Mouse (Mus musculus) retina, postnatal 1 day (tissue): ENCODE measurements around the gene Stag1.
A peak's percentile ranks its signal among the peaks of the same experiment; 100 is the strongest.

ENCODE experiments used
- DNase-seq: peaks from one replicate; pipeline ENCODE4 v3.0.0-alpha.2; 2012

Gene Stag1

GRCm38 (mm10) chr9:100605985-100606554 is 8.5 kb downstream of the Stag1 start:
- peak; percentile 60 for DNase-seq

DNA sequence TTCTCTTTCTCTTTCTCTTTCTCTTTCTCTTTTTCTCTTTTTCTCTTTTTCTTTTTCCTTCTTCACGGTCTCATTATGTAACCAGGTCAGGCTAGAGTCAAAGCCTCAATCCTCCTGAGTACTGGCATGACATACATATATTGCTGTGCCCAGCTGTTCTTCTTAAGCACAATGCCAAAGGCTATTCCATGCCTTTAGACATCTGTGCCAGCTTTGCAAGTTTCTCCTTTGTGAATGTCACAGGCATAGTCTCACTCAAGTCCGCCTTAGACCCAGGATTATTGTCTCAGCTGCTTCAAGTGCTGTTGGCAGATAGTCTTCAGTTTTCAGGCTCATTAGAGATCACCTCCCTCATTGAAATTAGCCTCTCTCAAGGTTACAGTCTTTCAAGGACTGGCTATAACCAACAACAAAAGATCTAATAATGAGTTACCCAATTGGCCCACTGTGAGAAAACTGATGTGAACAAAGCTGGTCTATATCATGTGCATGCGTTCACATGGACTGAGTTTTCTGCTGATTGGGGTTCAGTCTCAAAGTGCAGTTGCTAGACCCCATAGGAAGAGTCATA is 16.0 kb downstream of the Stag1 start:
- peak; percentile 37 for DNase-seq

DNA sequence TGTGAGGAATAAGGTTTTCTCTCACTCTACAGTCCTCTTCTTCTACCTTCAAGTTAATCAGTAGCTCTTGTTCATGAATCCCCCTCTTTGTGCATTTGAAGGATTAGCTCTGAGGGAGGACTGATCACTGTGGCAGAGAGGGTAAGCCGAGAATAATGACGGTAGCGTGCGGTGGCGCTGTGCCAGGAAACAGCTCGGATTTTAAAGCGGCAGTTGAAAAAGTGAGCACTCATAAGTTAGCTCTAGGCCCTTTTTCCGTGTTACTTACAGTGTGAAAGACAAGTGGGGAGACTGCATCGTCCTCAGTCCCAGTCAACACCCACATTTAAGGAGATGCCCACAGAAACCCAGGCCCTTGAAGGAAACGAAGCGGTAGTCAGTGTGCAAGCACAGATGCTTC is 19.3 kb downstream of the Stag1 start:
- peak; percentile 78 for DNase-seq

DNA sequence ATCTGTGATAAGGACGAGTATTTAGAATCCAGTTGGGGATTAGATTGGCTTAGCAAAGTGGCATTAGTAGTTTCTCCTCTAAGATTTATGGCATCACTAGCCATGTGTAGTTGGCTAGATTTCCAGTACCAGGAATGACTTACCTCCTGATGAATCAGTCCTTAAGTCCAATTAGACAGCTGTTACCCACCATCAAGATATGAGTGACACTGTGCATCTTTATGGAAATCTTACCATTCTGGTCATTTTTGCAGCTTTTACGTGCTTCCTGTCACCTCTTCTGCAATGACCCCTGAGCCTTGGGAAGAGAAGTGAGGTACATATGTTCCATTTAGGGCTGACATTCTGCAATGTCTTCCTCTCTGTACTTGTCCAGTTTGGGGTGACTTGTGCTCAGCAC is 28.7 kb downstream of the Stag1 start:
- no peak for DNase-seq

DNA sequence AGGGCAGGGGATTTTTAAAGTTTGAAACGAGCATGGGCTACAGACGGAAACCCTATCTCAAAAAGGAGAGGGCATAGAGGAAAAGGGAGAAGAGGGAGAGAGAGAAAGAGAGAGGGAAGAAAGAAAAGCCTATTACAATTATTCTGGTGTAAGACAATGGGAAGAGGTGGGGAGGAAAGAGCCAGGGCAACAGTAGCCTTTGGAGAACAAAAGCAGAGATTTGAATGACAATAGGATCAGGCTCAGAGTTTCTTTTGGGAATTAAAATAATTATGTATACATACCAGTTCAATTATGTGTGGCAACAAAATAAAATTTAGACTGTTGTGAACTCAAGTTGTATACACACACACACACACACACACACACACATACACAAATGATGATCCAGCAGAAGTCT is 43.2 kb downstream of the Stag1 start:
- DNase-seq = peak; percentile 59

- peak; percentile 22 for DNase-seq
Measured at GRCm38 (mm10) chr9:100641391-100642085, 43.9 kb downstream of the Stag1 start.

- DNase-seq = no peak
Measured at GRCm38 (mm10) chr9:100642186-100642839, 44.7 kb downstream of the Stag1 start.

DNA sequence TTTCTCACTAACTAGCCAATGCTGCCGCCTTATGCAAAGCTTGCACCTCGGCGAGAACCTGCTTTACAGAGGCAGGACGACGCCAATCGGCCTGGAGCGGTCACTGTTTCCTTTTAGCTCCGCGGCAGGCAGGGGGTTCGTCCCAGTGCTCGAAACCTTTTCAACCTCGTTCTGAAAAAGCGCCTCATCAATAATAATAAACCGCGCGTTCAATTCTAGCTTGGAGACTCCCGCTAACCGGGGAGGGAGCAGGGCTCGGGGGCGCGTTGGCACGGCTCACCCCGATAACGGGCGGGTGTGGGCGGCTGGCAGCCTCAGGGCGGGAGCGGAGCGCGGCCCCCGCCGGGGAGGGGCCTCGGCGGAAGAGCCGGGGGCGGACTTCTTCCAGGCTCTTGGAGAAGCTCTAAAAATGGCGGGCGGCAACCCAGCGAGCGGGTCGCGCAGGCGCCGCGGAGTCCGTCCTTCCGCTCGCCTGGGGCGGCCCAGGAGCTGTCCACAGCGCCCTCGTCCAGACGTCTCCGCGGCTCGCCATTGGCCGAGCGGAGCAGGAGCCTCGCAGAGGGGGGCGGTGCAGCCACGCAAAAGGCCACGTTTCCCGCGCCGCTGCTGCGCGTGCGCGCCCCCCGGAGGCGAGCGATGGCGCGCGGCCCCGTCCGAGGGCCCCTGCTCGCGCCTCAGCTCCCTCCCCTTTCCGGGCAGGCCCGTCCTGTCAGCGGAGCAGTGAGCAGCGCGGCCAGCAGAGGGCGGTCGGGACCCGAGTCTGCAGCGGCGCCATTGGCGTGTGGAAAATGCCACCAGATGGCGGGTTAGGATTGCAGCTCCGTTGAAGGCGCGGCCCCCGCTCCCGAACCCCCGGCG is 45.5 kb downstream of the Stag1 start:
- peak; percentile 99 for DNase-seq

DNA sequence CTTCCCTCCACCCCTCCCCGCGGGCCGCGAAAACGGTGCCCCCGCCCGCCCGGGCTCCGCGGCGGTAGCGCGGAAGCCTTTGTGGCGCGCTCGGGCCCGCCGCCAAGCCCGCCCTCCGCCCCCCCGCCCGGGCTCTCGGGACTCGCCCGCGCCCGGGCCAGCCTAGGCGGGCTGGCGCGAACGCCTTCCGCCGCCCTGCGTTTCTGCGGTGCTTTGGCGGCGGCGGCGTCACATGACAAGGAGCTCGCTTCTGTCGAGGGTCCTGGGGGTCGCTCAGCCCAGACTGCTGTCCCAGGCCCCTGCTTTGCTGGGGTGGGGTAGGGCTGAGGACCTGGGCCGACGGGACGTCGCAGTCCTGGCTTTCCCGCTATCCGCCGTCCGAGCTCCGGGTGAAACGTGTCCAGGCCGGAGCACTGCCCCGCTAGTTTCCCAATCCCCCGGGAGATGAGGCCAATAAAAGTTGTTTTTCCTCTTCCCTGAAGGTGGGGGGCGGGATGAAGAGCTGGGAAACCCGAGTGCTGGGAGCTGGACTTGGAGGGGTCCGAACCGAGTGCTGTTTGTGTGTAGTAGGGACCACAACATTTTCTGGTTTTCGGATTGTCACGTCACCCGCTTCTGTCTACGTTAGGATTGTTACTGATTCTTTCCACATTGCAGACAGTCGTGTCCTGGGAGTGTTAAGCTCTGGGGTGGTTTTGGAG is 46.6 kb downstream of the Stag1 start:
- DNase-seq = peak; percentile 82

- no peak for DNase-seq
Measured at GRCm38 (mm10) chr9:100645026-100645940, 47.7 kb downstream of the Stag1 start.

- DNase-seq = no peak
Measured at GRCm38 (mm10) chr9:100646276-100646675, 48.7 kb downstream of the Stag1 start.

GRCm38 (mm10) chr9:100647774-100648323 is 50.3 kb downstream of the Stag1 start:
- no peak for DNase-seq

GRCm38 (mm10) chr9:100654104-100654503 is 56.5 kb downstream of the Stag1 start:
- DNase-seq = no peak

DNA sequence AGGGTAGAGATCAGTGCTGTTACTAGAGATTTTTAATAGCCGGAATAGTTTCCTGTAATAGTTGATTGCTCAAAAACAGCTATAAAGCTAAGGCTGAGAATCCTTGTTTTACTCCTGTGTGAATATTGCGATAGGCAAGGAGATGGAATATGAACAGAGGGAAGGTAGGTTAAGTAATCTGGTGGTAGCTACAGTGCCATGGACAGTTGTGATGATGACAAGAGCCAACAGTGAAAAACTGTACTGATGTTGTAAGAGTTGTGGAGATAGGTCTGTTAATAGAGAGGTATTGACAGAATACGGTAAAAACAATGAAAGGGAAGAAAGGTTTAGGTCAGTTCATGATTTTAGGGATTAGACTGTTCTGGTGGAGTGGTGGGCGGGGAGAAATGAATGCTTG is 58.5 kb downstream of the Stag1 start:
- no peak for DNase-seq

DNA sequence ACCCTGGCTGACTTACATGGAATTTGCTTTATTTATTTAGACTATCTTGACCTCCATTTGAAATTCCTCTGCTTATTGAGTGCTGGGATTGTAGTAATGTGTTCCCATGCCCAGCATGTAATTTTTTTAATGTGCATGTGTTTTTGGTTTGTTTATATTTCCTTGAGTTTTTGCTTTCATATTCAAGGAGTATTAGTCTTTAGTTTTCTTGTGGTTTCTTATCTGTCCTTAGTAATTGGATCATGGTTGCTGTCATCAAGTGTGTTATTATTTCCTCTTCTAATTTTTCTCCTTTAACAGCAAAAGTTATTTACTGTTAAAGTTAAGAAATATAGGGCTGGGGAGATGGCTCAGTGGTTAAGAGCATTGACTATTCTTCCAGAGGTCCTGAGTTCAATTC is 63.0 kb downstream of the Stag1 start:
- no peak for DNase-seq

DNA sequence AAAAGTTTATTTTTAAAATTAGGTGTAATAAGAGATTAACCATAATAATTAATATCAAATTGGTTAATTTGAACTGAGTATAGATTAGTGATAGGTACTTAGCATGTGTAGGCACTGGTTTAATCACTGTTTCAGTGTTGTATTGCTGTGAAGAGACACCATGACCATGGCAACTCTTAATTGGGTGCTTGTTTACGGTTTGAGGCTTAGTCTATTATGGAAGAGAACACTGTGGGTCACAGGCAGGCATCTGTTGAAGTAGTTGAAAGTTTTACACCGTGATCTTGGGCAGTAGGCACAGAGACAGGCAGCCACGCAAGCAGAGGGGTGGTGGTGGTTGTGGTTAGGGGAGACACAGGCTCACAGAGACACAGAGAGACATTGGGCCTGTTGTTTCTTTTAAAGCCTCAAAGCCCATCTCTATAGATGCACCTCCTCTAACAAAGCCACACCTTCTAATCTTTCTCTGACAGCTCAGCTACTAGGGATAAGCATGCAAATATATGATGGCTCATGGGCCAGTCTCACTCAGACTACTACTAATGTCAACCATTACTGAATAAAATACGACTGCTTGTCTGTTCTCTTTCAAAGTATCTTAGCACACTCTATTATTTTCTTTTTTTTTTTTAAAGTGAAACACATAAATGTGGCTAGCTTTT is 66.0 kb downstream of the Stag1 start:
- no peak for DNase-seq

DNA sequence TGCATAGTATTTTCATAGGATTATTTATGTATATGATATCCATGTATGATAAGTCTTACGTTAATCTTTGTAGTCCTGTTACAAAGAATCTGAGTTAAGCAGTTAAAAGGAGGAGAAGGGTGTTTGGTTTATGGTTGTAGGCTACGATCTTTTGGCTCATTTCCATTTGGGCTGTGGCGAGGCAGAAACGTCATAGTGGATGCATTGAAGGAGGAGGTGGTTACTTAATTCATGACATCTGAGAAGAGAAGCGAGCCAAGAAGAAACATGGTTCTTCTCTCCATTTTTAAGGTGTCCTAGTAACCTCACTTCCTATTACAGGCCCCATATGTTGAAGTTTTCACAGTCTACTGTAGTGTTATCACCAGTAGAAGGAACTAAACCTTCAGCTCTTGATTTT is 72.6 kb downstream of the Stag1 start:
- no peak for DNase-seq

DNA sequence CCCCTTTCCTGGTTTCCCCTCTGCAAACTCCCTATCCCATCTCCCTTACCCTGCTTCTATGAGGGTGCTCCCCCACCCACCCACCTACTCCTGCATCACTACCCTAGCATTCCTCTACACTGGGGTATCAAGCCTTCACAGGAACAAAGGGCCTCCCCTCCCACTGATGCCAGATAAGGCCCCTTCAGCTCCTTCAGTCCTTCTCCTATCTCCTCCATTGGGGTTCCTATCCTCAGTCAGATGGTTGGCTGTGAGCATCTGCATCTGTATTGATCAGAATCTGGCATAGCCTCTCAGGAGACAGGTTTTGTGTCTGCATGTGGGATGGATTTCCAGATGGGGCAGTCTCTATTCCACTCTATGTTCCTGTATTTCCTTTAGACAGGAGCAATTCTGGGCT is 81.4 kb downstream of the Stag1 start:
- no peak for DNase-seq

- DNase-seq = no peak
Measured at GRCm38 (mm10) chr9:100682285-100682684, 84.7 kb downstream of the Stag1 start.

DNA sequence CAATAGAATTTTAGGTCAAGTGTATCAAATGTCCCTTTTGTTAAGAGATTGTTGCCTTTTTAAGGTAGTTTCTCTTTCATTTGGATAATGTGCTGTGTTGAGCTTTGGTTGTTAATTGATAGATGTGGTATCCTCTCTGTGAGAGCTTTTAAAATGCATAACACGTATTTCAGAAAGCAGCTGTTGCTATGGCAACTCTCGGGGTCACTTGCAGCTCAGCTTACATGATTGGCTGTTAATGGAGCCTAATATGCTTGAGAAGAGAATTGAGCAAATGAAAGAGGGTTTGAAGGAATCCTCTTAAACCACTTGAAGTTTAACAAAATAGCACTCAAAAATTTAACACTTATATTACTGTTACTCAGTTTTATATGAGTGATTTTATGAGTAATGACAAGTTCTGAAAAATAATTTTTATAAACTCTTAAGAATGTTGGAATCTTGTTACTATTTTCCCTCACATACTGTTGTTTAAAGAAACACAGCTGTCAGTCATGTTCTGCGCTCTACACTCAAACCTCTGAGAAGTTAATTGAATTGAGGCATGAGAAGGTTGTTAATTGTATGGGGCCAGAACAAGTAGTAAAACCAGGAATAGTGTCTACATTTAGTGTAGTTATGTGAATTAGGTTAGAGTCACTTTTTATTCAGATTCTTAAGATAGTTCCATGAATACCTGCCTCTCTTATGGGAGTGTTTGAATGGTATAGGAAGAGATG is 88.3 kb downstream of the Stag1 start:
- peak; percentile 84 for DNase-seq
